Mouse (Mus musculus) lung, adult 2 months (tissue): Measurements from ENCODE around the gene Robo1. TPM values are rescaled to one million over a fixed set of nuclear protein-coding genes. Genes with fewer than 3 reads are reported as not detected.

Source experiments
- DNase-seq: peaks from one replicate; pipeline ENCODE4 v3.0.0; 2022
- H3K4me1 ChIP-seq: fragments of 200-500 bp; 2 replicates; pipeline ENCODE4 v1.6.1; 2011; ENCODE audit warnings: low read length; ENCODE audit not compliant: control insufficient read depth, insufficient read depth
- H3K4me3 ChIP-seq: fragments of 200-500 bp; replicated peaks from 2 replicates; pipeline ENCODE3; 2011; ENCODE audit warnings: low read depth, mild to moderate bottlenecking, control low read depth, low read length; ENCODE audit errors: extremely low read depth
- CTCF ChIP-seq: fragments of 200-500 bp; IDR thresholded peaks from 2 replicates; pipeline ENCODE4 v1.5.1; 2011; ENCODE audit warnings: mild to moderate bottlenecking, low read length, control low read depth; ENCODE audit not compliant: insufficient read depth
- POLR2A ChIP-seq: fragments of 200-500 bp; IDR thresholded peaks from 2 replicates; pipeline ENCODE4 v1.6.1; 2011; ENCODE audit warnings: low read depth, mild to moderate bottlenecking, control low read depth, low read length, borderline replicate concordance; ENCODE audit errors: extremely low read depth
- WGBS: fragments of 180-500 bp; shearing (Covaris S2); methylation state at CpG from one replicate; pipeline ENCODE4 v1.1.7; 2018; 5-methylcytosine and 5-hydroxymethylcytosine counted together
- polyA plus RNA-seq: library from polyadenylated mRNA; depleted of rRNA; stranded (reverse); fragments of >200 nt; gene quantifications from 2 replicates; pipeline ENCODE4 v1.2.3, GENCODE M21; 2012

The Robo1 gene
- polyA plus RNA-seq, 1 experiment: 8.3 TPM

DNA sequence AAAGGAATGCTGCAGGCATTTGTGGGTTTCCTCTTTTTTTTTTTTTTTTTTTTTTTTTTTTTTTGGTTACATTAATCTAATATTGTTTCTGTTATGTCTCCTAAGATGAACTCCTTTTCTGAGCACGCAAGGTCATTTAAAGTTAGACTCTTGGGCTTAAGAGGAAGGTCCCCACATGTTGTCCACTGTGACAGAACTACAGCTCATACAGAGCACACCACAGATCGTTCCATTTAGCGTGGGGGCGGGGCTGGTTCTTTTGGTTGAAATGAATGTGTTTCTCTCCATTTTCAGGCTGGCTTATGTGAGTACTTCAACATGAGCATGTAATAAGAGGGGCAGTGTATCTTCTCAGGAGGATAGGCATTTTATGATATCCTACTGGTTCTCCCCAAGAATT, 622.8 kb downstream of the Robo1 start:
- TF ChIP-seq POLR2A (no peak), CTCF (no peak)

DNA sequence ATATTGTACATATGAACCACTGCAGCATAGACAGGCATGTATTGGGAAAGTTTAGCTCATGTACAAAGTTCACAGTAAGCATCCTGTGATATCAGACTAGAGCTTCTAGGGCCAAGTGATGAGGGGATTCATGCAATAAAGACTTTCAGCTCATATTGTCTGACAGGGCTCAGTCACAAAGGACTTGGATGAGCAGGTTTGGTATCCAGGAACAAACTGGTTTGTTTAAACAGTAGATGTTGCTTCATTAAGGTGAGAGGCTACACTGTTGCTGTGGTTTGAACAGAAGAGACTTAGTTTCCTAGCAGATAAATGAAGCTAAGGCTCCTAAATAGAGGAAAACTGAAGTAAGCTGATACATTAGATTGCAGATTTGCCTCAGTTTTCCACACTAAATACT, 626.8 kb downstream of the Robo1 start:
- TF ChIP-seq CTCF: no peak
- TF ChIP-seq POLR2A: no peak
- no peak for DNase-seq
- Histone ChIP-seq H3K4me1 (no peaks in the 10 kb centered on the region), H3K4me3 (no peak overlapping the region)

More for the DNA sequence above, 622.8 kb downstream of the Robo1 start:
- no peaks in the 10 kb centered on the region for H3K4me1 ChIP-seq
- WGBS: 64% methylated on average over 4 of the region's 4 CpGs
- DNase-seq: no peak
- H3K4me3 ChIP-seq: no peak overlapping the region

DNA sequence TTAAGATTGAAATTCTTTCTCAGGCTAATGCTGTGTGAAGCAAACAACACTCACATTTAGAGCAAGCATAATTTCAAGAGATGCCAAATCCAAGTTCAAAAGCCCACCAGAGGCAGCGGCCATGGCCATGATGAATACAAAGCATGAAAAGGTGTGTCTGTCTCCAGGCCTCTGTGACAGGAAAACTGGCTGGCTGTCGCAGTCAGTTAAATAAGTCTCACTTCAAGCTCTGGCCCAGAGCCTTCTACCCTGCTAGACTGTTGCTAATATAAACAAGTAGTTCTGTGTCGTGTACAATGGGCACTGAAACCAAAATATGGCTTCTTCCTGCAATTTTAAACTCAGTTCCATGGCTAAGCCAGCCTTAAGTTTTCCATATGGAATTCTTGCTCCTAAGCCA, 629.1 kb downstream of the Robo1 start:
- no peak for DNase-seq
- H3K4me3 ChIP-seq: no peak overlapping the region
- TF ChIP-seq CTCF: no peak
- no peak for TF ChIP-seq POLR2A
- no peaks in the 10 kb centered on the region for H3K4me1 ChIP-seq
- 28% methylated on average over 3 of the region's 3 CpGs for WGBS

- no peak for DNase-seq
- 94% methylated on average over 3 of the region's 3 CpGs for WGBS
- Histone ChIP-seq H3K4me3 (no peak overlapping the region), H3K4me1 (no peaks in the 10 kb centered on the region)
- TF ChIP-seq CTCF (no peak), POLR2A (no peak)
Observed at GRCm38 (mm10) chr16:72939862-72940261, 631.8 kb downstream of the Robo1 start.

- Histone ChIP-seq H3K4me1 (no peaks in the 10 kb centered on the region), H3K4me3 (no peak overlapping the region)
- TF ChIP-seq CTCF (no peak), POLR2A (no peak)
- 61% methylated on average over 8 of the region's 8 CpGs for whole genome bisulfite sequencing
- DNase-seq: no peak
Observed at GRCm38 (mm10) chr16:72940786-72941185, 632.7 kb downstream of the Robo1 start.

DNA sequence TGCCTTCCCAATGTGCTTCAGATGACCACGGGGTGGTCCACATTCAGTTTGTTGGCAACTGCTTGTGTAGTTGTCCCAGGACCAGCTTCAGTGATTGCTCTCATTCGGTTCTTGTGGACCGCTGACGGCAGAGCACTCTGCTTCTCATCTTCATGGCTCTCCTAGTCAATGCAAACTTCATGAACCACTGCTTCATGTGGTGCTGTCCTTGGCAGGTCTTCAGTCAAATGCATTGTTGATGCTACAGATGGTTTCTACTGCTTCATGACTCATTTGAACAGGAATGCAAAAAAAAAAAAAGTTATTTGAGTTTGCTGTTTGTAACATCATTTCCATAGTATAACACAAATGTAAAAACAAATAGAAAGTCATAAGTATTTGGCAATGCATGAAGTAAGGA, 636.3 kb downstream of the Robo1 start:
- TF ChIP-seq CTCF (no peak), POLR2A (no peak)
- Histone ChIP-seq H3K4me3 (no peak overlapping the region), H3K4me1 (no peaks in the 10 kb centered on the region)
- WGBS: 85% methylated on average over 4 of the region's 4 CpGs
- no peak for DNase-seq

DNA sequence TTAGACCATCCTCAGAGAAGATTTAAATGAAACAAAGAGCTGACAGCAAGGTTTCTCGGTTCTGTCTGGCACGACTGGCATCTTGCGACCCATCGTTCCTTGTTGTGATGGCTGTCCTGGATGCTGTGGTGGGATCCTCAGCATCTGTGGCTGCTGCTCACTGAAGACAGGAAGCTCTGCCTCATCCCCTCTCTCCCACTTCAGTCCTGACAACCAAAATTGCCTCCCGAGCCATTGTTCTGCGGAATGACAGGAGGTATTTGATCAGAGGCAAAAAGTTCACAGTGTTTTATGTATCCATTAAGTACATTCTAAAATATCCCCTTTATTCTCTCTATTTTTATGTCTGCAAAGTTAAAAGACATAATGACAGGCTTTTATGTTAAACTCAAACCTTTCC, 643.9 kb downstream of the Robo1 start:
- no peak for DNase-seq
- 86% methylated on average over 6 of the region's 6 CpGs for WGBS
- H3K4me3 ChIP-seq: no peak overlapping the region
- TF ChIP-seq CTCF (no peak), POLR2A (no peak)
- no peaks in the 10 kb centered on the region for H3K4me1 ChIP-seq

DNA sequence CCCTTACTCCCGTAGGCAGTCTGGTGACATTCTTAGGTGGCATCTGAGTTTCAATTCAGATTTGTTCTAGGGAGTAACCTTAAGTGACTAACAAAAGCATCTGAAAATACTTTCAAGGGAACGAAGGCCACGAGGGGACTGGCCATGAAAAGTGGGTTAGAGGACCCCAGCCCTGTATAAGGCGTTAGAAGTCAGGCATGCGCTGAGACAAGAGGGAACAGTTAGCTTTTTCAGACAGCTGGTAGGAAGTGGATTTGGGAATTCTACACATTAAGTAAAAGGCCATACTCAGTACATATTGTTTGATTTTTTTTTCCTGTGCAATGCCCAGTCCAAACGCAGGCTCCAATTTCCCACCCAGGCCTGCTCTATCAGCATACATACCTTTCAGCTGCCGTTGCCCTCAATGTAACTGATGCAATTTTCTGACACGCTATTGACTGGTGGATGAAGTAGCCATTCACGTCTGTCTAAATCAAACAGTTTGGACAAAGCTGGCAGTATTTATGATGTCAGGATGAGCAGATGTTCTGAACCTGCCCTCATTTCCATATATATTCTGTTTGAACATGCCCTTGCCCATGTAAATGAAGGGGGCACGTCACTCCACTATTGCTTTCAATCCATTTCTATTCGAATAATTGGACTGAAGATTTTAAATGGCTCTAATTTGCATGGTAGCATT, 651.1 kb downstream of the Robo1 start:
- TF ChIP-seq POLR2A (no peak), CTCF (no peak)
- Histone ChIP-seq H3K4me3 (no peak overlapping the region), H3K4me1 (no peaks in the 10 kb centered on the region)
- 87% methylated on average over 11 of the region's 11 CpGs for WGBS
- DNase-seq: no peak

- no peak for TF ChIP-seq POLR2A
- no peak for TF ChIP-seq CTCF
- DNase-seq: no peak
- Histone ChIP-seq H3K4me3 (no peak overlapping the region), H3K4me1 (no peaks in the 10 kb centered on the region)
- WGBS: 91% methylated on average over 6 of the region's 6 CpGs
Observed at GRCm38 (mm10) chr16:72959823-72960222, 651.7 kb downstream of the Robo1 start.

GRCm38 (mm10) chr16:72963782-72964181, 655.7 kb downstream of the Robo1 start:
- TF ChIP-seq POLR2A: no peak
- no peak for TF ChIP-seq CTCF
- no peak for DNase-seq
- Histone ChIP-seq H3K4me3 (no peak overlapping the region), H3K4me1 (no peaks in the 10 kb centered on the region)
- 94% methylated on average over 3 of the region's 3 CpGs for WGBS

GRCm38 (mm10) chr16:72967509-72967908, 659.4 kb downstream of the Robo1 start:
- no peak for DNase-seq
- TF ChIP-seq CTCF (no peak), POLR2A (no peak)
- Histone ChIP-seq H3K4me1 (no peaks in the 10 kb centered on the region), H3K4me3 (no peak overlapping the region)
- 71% methylated on average over 7 of the region's 7 CpGs for WGBS
